Mouse (Mus musculus) lung, postnatal 10 days (tissue): Measurements from ENCODE around the gene Actr1a.

Source experiments
- DNase-seq: peaks from one replicate; pipeline ENCODE4 v3.0.0; 2021

The Actr1a gene

GRCm38 (mm10) chr19:46395109-46396009, at the start of gene Actr1a:
Gene Actr1a (minus strand): TSS chr19:46395748.
- peak; percentile 98 for DNase-seq

DNA sequence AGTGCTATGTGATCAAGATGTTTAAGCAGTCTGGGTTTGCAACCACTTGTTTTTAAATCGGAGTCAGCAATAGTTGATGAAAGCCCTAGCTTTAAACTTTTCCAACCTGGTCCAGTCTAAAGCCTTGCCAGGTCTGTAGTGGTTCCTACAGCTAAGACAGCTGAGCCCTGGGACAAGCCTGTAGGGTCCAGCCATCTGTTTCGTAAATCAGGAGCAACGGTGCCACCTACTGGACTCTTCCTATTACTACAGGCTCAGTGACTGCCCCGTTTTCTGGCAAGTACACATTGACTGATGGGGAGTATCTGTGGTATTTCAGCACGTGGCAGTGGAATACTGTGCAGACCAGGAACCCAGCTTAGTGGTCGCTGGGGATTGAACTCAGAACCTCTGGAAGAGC, 48.7 kb upstream of the Actr1a start:
- DNase-seq: peak; percentile 93

DNA sequence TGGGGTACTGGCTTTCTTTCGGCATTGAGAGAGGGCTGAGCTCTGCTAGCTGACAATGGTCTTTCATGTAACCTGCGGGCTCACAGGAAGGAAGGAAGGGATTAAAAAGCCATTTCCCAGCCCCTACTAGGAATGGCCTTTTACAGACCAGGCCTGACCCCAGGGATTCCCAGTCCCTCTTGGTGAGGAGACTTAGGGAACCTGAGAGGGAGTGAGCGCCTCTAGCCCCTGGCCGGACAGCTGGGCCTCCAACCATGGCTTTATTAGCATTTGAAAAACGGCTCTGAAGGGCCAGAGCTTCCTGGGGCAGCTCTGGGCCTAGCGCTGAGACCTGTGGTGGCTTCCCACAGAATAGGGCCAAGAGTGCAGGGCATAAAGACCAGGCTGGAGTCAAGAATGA, 48.0 kb upstream of the Actr1a start:
- DNase-seq: no peak

DNA sequence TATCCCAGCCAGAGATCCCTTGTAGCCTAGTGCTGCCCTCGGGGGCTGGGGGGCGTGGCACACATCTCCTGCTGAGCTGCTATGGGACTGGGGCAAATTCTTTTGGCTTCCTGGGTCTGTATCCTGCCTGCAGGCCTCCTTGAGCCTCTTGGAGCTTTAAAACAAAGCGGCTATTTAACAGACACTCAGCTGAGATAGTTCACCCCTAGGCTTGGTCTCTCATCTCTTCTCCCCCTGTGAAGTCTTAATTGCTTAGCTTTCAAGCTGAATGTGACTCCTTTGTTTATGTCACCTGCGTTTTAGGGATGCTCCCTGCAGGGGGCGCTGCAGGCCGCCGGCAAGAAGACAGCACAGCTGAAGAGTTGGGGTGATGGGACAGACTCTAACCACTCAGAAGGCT, 39.9 kb upstream of the Actr1a start:
- DNase-seq: no peak

DNA sequence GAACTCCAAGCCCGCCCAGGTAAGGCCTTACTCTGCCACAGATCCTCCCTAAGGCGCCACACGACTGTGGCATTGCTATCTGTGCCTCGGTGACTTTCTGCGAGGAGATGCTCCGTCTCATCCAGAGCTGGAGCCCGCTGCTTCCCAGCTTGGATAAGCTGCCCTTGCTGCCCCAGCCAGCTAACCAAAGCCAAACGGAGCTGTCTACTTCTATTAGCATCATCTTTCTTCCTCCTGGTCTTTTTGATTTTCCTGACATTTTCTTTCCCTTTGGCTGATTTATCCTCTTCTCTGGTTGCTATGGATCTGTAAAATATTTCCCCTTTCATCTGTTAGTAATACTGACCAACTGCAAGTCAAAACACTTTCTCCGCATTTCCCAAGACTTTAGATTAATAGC, 39.0 kb upstream of the Actr1a start:
- DNase-seq: no peak

GRCm38 (mm10) chr19:46434148-46434547, 38.6 kb upstream of the Actr1a start:
- DNase-seq: no peak

- no peak for DNase-seq
Observed at GRCm38 (mm10) chr19:46433712-46434111, 38.2 kb upstream of the Actr1a start.

DNA sequence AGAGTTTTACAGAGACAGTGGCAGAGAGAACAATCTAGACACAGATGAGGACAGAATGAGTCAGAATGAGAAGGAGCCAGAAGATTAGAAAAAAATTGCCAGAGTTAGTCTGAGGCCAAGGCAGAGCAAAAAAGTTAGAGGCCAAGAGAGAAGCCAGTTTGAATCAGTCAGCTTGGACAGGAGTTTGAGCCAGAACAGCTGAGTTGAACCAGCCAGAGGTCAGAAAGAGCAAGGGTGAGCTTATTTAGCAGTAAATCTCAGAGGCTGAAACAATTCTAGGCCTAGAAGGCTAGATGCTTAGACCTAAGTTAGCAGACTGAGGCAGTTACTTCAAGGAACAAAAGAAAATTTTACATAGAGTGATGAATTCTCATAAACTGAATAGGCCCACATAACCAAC, 33.7 kb upstream of the Actr1a start:
- no peak for DNase-seq

DNA sequence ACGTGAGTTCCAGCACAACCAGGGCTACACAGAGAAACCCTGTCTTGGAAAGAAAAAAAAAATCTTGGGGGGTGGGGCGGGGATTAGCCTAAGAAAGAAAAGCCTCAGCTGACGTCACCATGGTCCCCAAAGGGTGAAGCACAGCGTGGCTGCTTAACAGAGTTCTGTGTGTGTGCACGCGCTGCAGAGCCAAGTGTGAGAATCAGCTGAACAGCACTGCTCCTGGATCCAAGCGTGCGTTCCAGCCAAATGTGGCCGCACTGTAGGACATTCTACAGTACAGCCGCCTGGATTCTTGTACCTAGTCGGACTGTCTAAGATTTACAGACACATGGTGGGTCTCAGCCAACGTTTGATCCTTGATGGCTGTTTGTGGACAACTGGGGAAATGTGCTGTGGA, 30.9 kb upstream of the Actr1a start:
- DNase-seq: no peak

DNA sequence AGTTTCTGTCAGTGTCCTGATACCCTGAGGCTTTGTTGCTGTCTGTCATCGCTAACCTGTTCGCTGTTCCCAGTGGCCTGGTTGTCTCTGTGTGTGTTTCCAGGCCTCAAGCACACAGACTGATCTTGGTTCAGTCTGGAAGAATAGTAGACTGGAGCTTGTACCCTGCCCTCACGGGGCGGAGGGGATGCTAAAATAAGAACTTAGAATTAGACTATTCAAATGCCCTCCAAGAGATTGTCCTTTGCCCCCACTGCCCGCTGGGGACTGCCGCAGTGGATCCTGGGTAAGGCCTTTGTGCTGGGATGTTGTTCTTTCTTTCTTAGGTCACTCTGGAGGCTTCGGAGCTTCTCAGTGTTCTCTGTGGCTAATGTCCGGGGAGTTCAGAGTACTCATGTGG, 29.7 kb upstream of the Actr1a start:
- no peak for DNase-seq

DNA sequence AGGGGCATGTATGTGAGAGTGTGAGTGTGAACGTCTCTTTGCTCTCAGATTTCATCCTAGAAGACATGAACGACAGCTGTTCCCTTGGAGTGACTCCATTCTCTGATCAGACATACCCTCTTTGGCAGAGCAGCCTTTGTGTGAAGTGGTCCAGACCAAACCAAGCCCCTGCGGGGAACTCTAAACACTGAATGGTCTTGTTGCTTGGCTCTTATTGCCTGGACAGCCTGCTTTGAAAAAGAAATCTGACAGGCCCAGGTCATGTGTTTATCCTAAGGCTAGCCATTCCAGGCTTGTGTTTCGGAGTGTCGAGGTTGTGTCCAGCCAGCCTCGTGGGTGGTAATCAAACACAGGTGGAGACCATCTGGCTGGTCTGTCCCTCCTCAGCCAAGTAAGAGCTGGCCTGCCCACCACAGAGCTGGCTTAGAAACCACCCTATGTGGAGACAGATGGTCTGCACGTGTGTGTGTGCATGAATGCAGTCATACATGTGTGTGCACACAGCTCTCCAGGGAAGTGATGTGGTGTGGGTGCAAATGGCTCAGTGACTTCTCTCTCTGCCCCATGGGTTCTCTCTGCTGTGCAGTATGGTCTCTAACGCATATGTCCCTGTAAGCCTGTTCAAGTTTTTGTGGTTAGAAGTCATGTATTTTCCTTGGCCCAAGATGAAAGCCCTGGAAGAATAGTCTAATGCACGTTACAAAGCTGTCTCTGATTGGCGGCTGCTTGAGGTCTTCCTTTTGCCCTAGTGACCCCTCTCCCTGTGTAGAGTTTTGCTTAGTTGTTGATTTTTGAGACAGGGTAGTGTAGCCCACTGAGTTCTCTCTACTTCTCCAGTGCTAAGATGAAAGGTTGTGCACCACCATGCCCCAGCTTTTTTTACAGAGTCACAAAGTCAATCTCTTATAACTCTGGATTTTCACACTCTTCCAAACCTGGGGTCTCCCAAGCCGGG, 27.1 kb upstream of the Actr1a start:
- DNase-seq: peak; percentile 44

- no peak for DNase-seq
Observed at GRCm38 (mm10) chr19:46420410-46420809, 24.9 kb upstream of the Actr1a start.

DNA sequence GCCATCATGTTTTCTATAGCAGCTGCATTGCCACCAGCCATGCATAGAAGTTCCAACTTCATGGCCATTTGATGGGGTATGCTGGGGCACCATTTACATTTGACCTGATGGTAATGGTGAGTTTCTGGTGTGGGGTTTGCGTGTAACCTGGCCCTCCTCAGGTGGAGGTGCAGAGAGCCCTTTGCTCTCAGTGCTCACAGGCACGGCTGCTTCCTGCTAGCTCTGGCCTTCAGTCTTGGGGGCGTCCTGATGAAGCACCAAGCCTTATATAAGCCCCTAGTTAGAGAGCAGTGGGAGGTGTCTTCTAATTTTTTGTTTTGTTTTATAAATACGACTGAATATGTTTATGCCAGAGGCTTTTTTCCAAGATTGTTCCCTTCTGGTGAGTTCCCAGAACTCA, 22.5 kb upstream of the Actr1a start:
- DNase-seq: no peak

GRCm38 (mm10) chr19:46416276-46416675, 20.7 kb upstream of the Actr1a start:
- peak; percentile 24 for DNase-seq

GRCm38 (mm10) chr19:46414486-46414885, 18.9 kb upstream of the Actr1a start:
- DNase-seq: no peak

GRCm38 (mm10) chr19:46413969-46414368, 18.4 kb upstream of the Actr1a start:
- no peak for DNase-seq

DNA sequence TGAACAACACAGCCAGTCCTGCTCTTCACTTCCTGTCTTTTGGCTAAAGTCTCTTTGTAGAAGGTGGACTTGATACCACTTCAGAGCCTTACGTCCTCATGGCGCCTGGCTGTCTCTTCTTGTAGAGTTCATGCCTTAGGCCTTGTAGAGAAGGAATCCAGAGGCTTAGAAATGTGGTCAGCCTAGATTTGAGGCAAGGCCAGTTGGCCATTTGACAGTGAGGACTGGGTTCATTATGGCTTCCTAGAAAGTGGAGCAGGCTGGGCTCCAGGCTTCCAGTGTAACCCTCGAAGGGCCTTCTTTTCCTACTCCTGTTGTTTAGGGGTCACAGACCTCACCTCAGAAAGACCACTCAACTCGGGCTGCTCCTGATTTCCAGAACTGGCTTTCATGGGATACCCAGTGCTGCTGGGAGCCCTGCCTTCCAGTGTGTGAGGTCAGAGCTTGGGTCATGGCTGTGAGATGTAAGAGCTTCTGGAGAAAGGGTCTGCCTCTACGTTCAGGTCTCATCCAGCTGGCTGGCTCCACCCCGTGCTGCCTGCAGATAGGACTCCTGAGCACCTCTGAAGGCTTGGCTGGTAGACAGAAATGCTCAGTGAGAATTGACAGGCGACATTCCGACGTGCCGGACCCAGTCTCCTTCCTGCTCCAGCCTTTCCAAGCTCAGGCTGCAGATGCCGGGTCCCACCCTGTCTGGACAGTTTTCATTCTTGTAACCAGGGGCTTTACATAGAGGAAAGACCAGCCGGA, 16.7 kb upstream of the Actr1a start:
- peak; percentile 45 for DNase-seq

- no peak for DNase-seq
Observed at GRCm38 (mm10) chr19:46409506-46409905, 14.0 kb upstream of the Actr1a start.

- DNase-seq: no peak
Observed at GRCm38 (mm10) chr19:46406592-46407386, 11.2 kb upstream of the Actr1a start.

- no peak for DNase-seq
Observed at GRCm38 (mm10) chr19:46404030-46404429, 8.5 kb upstream of the Actr1a start.

DNA sequence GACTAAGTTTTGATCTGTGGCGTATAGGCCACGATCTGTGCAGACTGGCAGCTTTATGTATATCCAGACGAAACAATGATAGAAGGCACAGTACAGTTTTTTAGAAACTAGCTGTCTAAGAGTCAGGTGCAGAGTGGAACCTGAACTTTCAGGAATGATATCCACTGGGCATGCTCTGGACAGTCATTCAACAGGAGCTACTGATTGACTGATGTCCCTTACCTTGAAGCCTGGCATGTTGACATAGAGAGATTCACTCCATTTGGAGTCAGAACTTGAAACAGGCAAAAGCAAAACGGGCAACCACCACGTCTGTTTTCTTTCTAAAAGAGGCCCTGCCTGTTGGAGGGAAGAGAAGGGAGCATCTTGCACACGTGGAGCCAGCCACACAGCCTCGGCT, 5.0 kb upstream of the Actr1a start:
- no peak for DNase-seq

GRCm38 (mm10) chr19:46399886-46400285, 4.3 kb upstream of the Actr1a start:
- DNase-seq: peak; percentile 38
